Mouse (Mus musculus): ENCODE measurements around the gene Them5. TPM values are rescaled to one million over a fixed set of nuclear protein-coding genes. Genes with fewer than 3 reads are reported as not detected.

Gene Them5
- total and polyA plus RNA-seq, 3 experiments = not detected

GRCm38 (mm10) chr3:94362138-94362537, 20.2 kb downstream of the Them5 start, which contains the start of gene C2cd4d:
Gene C2cd4d (plus strand): TSS chr3:94362438.
- Histone ChIP-seq H3K9me3 (replicated peaks; ENCODE audit: low read length) (peaks cover 10% of the 10 kb centered on the region), H3K79me2 (replicated peaks; ENCODE audit: control insufficient read depth, extremely low read depth, insufficient read depth, poor library complexity, severe bottlenecking) (no peaks in the 10 kb centered on the region), H3K4me1 (ENCODE audit: control insufficient read depth in 1 of 2, insufficient read depth in 2 of 2) (peaks cover 0 to 9% of the 10 kb centered on the region in 2 experiments; a peak in 2 of 4 replicates), H3K9ac (ENCODE audit: insufficient read depth, low read depth) (no peak within 1 kb of the TSS), H3K4me3 (replicated peaks in 1 of 3; ENCODE audit: low read depth in 2 of 3, low read length in 2 of 3, poor library complexity in 1 of 3) (no peak within 1 kb of the TSS), H3K27me3 (replicated peaks) (no peaks in the 10 kb centered on the region), H3K27ac (ENCODE audit: insufficient read depth, low read depth) (no peak within 1 kb of the TSS), H3K4me2 (ENCODE audit: insufficient read depth, low read depth, poor library complexity, severe bottlenecking) (no peak within 1 kb of the TSS), H3K36me3 (replicated peaks in 1 of 2; ENCODE audit: control insufficient read depth in 1 of 2, insufficient read depth in 1 of 2, low read length in 1 of 2) (peaks cover 0 to 11% of the 10 kb centered on the region in 2 experiments)
- dilution Hi-C loops (cut with MboI; ENCODE audit: extremely low pct_ligation_motif_present, extremely low pct_unique_long_range_greater_than_20kb, low sequenced_read_pairs) (no loop called here), in situ Hi-C loops (cut with MboI; ENCODE audit: low pct_ligation_motif_present, low pct_unique_long_range_greater_than_20kb, low sequenced_read_pairs) (no loop called here)
- TF ChIP-seq SMC3 (IDR thresholded peaks at IDR 0.05; ENCODE audit: low read depth, low read length) (no peak), JUN (IDR thresholded peaks at IDR 0.05; ENCODE audit: insufficient read depth, low read depth, low read length) (no peak)
- no peak for DNase-seq (ENCODE audit: extremely low read depth)

GRCm38 (mm10) chr3:94363291-94364153, 21.6 kb downstream of the Them5 start:
- no peak for TF ChIP-seq ZNF384 (IDR thresholded peaks at IDR 0.05; ENCODE audit: low read depth, low read length)
- TF ChIP-seq POLR2AphosphoS2 (IDR thresholded peaks at IDR 0.05; ENCODE audit: low read depth, low read length) = no peak
- no peak for TF ChIP-seq SIN3A (IDR thresholded peaks at IDR 0.05; ENCODE audit: low read length)
- TF ChIP-seq USF2 (conservative IDR thresholded peaks at IDR 0.05; ENCODE audit: low read depth, low read length) = no peak
- TF ChIP-seq ZMIZ1 (IDR thresholded peaks at IDR 0.05; ENCODE audit: low read depth, low read length) = no peak
- TF ChIP-seq ETS1 (conservative IDR thresholded peaks at IDR 0.05; ENCODE audit: low read depth, low read length) = no peak
- no peak for TF ChIP-seq CTCF (conservative IDR thresholded peaks at IDR 0.05 in 1 of 2, IDR thresholded peaks at IDR 0.05 in 1 of 2; ENCODE audit: low read depth in 2 of 2, low read length in 2 of 2)
- no peak for TF ChIP-seq ZC3H11A (IDR thresholded peaks at IDR 0.05; ENCODE audit: low read depth, low read length)
- TF ChIP-seq KAT2A (IDR thresholded peaks at IDR 0.05; ENCODE audit: insufficient replicate concordance, low read length) = no peak
- no peak for TF ChIP-seq BHLHE40 (IDR thresholded peaks at IDR 0.05; ENCODE audit: low read depth, low read length)
- no peak for TF ChIP-seq MAFK (IDR thresholded peaks at IDR 0.05; ENCODE audit: insufficient replicate concordance, low read length)
- no peaks in the 10 kb centered on the region for H3K79me2 ChIP-seq (replicated peaks; ENCODE audit: control insufficient read depth, extremely low read depth, insufficient read depth, poor library complexity, severe bottlenecking)
- DNase-seq (ENCODE audit: extremely low read depth) = no peak
- peaks cover 0 to 11% of the 10 kb centered on the region in 2 experiments for H3K36me3 ChIP-seq (replicated peaks in 1 of 2; ENCODE audit: control insufficient read depth in 1 of 2, insufficient read depth in 1 of 2, low read length in 1 of 2)
- in situ Hi-C loops (cut with MboI; ENCODE audit: low pct_ligation_motif_present, low pct_unique_long_range_greater_than_20kb, low sequenced_read_pairs) (no loop called here), dilution Hi-C loops (cut with MboI; ENCODE audit: extremely low pct_ligation_motif_present, extremely low pct_unique_long_range_greater_than_20kb, low sequenced_read_pairs) (no loop called here)
- H3K9me3 ChIP-seq (replicated peaks; ENCODE audit: low read length) = peaks cover 10% of the 10 kb centered on the region
- H3K9ac ChIP-seq (ENCODE audit: insufficient read depth, low read depth) = no peak overlapping the region
- H3K4me1 ChIP-seq (ENCODE audit: control insufficient read depth in 1 of 2, insufficient read depth in 2 of 2) = peaks cover 0 to 9% of the 10 kb centered on the region in 2 experiments; a peak in 2 of 4 replicates
- no peak overlapping the region for H3K27ac ChIP-seq (ENCODE audit: insufficient read depth, low read depth)
- no peak overlapping the region for H3K4me3 ChIP-seq (replicated peaks in 1 of 3; ENCODE audit: low read depth in 2 of 3, low read length in 2 of 3, poor library complexity in 1 of 3)
- H3K27me3 ChIP-seq (replicated peaks) = no peaks in the 10 kb centered on the region
- H3K4me2 ChIP-seq (ENCODE audit: insufficient read depth, low read depth, poor library complexity, severe bottlenecking) = no peak overlapping the region
